Mouse (Mus musculus): Measurements from ENCODE around the gene Havcr1. TPM values are rescaled to one million over a fixed set of nuclear protein-coding genes. Genes with fewer than 3 reads are reported as not detected.
"Not testable (repeated sequence)": the region's sequence is repeated elsewhere in the genome, so short reads cannot be mapped to it uniquely, and the experiment has no call there.

Gene Havcr1
- polyA plus RNA-seq (2015; fragmentation: Nextera tagmentation; extraction: Ambion mirVana), result 0.09 TPM in 1 of 2 replicates, not detected in the other

- H3K27me3 ChIP-seq; H3K4me3 ChIP-seq (replicated peaks); H3K27ac ChIP-seq (replicated peaks); H3K4me2 ChIP-seq; ATAC-seq (ENCODE audit: insufficient read depth); H3K9me3 ChIP-seq (replicated peaks); H3K36me3 ChIP-seq (replicated peaks); H3K4me1 ChIP-seq (replicated peaks); H3K9ac ChIP-seq: not testable (repeated sequence)
- 66% methylated on average over 1 of the region's 1 CpGs for WGBS (ENCODE audit: insufficient replicate concordance)
Measured at GRCm38 (mm10) chr11:46735076-46735475, at the start of gene Havcr1. Gene Havcr1 (plus strand): TSS chr11:46735080.

- Histone ChIP-seq H3K4me2 (no peak overlapping the region), H3K36me3 (replicated peaks) (no peaks in the 10 kb centered on the region), H3K27ac (replicated peaks) (no peak overlapping the region), H3K9ac (no peak overlapping the region), H3K27me3 (no peaks in the 10 kb centered on the region), H3K4me1 (replicated peaks) (no peaks in the 10 kb centered on the region), H3K4me3 (replicated peaks) (no peak overlapping the region), H3K9me3 (replicated peaks) (no peaks in the 10 kb centered on the region)
- WGBS (ENCODE audit: insufficient replicate concordance), result 48% methylated on average over 2 of the region's 2 CpGs
- no peak for ATAC-seq (ENCODE audit: insufficient read depth)
Measured at GRCm38 (mm10) chr11:46690136-46690535, 44.7 kb upstream of the Havcr1 start.

DNA sequence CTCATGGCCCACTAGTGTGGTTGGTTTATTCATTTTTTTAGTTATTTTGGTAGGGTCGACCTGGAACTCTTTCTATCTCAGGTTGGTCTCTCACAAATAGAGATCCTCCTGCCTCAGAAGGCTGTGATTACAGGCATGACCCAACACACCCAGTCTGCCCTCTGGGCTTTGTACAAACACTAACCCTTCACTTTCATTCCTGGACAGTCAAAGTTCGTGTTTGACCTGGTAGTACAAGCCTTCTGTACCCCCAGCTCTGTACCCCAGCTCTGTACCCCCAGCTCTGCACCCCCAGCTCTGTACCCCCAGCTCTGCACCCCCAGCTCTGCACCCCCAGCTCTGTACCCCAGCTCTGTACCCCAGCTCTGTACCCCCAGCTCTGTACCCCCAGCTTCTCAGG lies 39.0 kb upstream of the Havcr1 start:
- peak; percentile 43; the same call in 1 of the 2 replicates for ATAC-seq (ENCODE audit: insufficient read depth)

DNA sequence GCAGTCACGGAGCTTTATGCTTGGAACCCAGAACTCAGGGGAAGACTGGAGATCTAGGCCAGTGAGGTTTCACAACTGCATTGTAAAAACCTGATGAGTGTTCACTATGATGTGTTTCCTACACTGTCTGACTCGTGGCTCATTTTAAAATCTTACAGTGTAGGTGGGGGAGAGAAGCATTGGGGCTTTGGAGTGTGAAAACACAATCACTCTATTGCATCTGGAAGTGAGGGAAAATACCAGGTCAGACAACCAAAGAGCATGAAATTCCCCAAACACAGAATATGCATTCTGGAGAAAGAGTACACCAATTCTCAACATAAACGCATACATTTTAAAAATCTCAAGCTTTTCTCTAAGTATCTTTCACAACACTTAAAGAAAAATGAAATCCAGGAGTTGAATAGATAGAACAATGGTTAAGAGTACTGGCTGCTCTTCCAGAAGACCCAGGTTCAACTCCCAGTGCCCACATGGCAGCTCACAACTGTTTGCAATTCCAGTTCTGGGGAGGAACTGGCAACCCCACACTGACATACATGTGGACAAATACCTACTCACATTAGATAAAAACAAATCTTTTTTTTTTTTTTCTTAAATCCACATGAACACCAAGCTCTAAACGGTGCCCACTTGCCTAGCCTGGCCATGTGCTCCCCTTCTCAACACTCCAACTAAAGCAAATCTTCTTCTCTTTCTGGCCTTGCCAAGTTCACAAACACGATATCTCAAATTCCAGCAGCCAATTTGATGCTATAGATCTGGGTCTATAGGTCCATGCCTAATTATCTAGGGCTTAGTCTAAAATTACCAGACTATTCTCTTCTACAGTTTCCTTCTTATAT lies 37.2 kb upstream of the Havcr1 start:
- no peaks in the 10 kb centered on the region for H3K9me3 ChIP-seq (replicated peaks)
- peak overlapping the region; percentile 25 for H3K4me2 ChIP-seq
- no peak overlapping the region for H3K27ac ChIP-seq (replicated peaks)

More for the DNA sequence above, 39.0 kb upstream of the Havcr1 start:
- not testable (repeated sequence) for H3K4me1 ChIP-seq (replicated peaks); H3K9me3 ChIP-seq (replicated peaks); H3K36me3 ChIP-seq (replicated peaks); H3K27me3 ChIP-seq; H3K9ac ChIP-seq; H3K4me3 ChIP-seq (replicated peaks); H3K4me2 ChIP-seq
- 0 out of 2 replicates have a peak overlapping the region, but pooled peaks have one; percentile 24 for H3K27ac ChIP-seq (replicated peaks)
- WGBS (ENCODE audit: insufficient replicate concordance), result 21% methylated on average over 2 of the region's 2 CpGs

GRCm38 (mm10) chr11:46698278-46698655 lies 36.6 kb upstream of the Havcr1 start:
- no peak for ATAC-seq (ENCODE audit: insufficient read depth)
- Histone ChIP-seq H3K4me2 (peak overlapping the region; percentile 32; the same call in 1 of the 2 replicates), H3K4me1 (replicated peaks) (no peaks in the 10 kb centered on the region), H3K9me3 (replicated peaks) (no peaks in the 10 kb centered on the region), H3K4me3 (replicated peaks) (no peak overlapping the region), H3K27ac (replicated peaks) (0 out of 2 replicates have a peak overlapping the region, but pooled peaks have one; percentile 29), H3K9ac (no peak overlapping the region), H3K27me3 (no peaks in the 10 kb centered on the region), H3K36me3 (replicated peaks) (no peaks in the 10 kb centered on the region)
- 54% methylated on average over 6 of the region's 6 CpGs for WGBS (ENCODE audit: insufficient replicate concordance)

More for the DNA sequence above, 37.2 kb upstream of the Havcr1 start:
- H3K4me3 ChIP-seq (replicated peaks), result no peak overlapping the region
- no peak for ATAC-seq (ENCODE audit: insufficient read depth)
- H3K36me3 ChIP-seq (replicated peaks), result no peaks in the 10 kb centered on the region
- WGBS (ENCODE audit: insufficient replicate concordance), result 54% methylated on average over 5 of the region's 5 CpGs
- H3K9ac ChIP-seq, result no peak overlapping the region
- no peaks in the 10 kb centered on the region for H3K4me1 ChIP-seq (replicated peaks)
- no peaks in the 10 kb centered on the region for H3K27me3 ChIP-seq

- 0 out of 2 replicates have a peak overlapping the region, but pooled peaks have one; percentile 32 for H3K4me2 ChIP-seq
- WGBS (ENCODE audit: insufficient replicate concordance), result 51% methylated on average over 5 of the region's 5 CpGs
- 0 out of 2 replicates have a peak overlapping the region, but pooled peaks have one; percentile 8 for H3K27ac ChIP-seq (replicated peaks)
- H3K9me3 ChIP-seq (replicated peaks), result no peaks in the 10 kb centered on the region
- no peak overlapping the region for H3K9ac ChIP-seq
- ATAC-seq (ENCODE audit: insufficient read depth), result no peak; the same call in 1 of the 2 replicates
- H3K27me3 ChIP-seq, result no peaks in the 10 kb centered on the region
- no peaks in the 10 kb centered on the region for H3K4me1 ChIP-seq (replicated peaks)
- H3K36me3 ChIP-seq (replicated peaks), result no peaks in the 10 kb centered on the region
- no peak overlapping the region for H3K4me3 ChIP-seq (replicated peaks)
Measured at GRCm38 (mm10) chr11:46698830-46699229, 36.0 kb upstream of the Havcr1 start.

- Histone ChIP-seq H3K4me2 (peak within 1 kb of the TSS; percentile 23), H3K27ac (replicated peaks) (peak within 1 kb of the TSS; percentile 55; the same call in 1 of the 2 replicates), H3K4me3 (replicated peaks) (peak within 1 kb of the TSS; percentile 15; the same call in 1 of the 2 replicates), H3K4me1 (replicated peaks) (no peaks in the 10 kb centered on the region), H3K36me3 (replicated peaks) (no peaks in the 10 kb centered on the region), H3K27me3 (no peaks in the 10 kb centered on the region), H3K9ac (no peak within 1 kb of the TSS), H3K9me3 (replicated peaks) (no peaks in the 10 kb centered on the region)
- 45% methylated on average over 6 of the region's 6 CpGs for WGBS (ENCODE audit: insufficient replicate concordance)
- ATAC-seq (ENCODE audit: insufficient read depth), result peak; percentile 52
Measured at GRCm38 (mm10) chr11:46706664-46707356, 28.1 kb upstream of the Havcr1 start, which contains the start of gene Timd2. Gene Timd2 (minus strand): TSS chr11:46707061.

DNA sequence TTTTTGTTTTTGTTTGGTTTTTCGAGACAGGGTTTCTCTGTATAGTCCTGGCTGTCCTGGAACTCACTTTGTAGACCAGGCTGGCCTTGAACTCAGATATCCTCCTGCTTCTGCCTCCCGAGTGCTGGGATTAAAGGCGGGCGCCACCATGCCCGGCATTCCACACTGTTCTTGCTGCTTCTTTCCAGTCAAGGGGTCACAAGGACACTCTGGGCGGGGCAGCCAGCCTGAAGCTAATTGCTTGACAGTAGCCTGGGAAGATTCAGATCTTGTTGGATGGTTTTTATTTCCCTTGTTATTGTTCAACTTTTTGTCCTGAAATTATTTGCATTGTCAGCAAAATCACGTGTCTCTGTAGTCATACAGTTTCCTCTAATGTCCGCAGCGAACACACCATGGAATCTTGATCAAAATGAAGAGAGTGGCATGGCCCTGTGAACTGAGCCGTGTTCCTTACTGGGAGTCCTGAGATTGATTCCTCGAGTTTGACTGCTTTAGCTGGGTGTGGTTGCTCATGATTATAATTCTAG lies 3.3 kb upstream of the Havcr1 start:
- no peak overlapping the region for H3K27ac ChIP-seq (replicated peaks)
- no peak for ATAC-seq (ENCODE audit: insufficient read depth)
- H3K4me3 ChIP-seq (replicated peaks), result no peak overlapping the region
- no peak overlapping the region for H3K4me2 ChIP-seq
- no peaks in the 10 kb centered on the region for H3K36me3 ChIP-seq (replicated peaks)
- no peaks in the 10 kb centered on the region for H3K4me1 ChIP-seq (replicated peaks)
- H3K9me3 ChIP-seq (replicated peaks), result no peaks in the 10 kb centered on the region
- H3K27me3 ChIP-seq, result no peaks in the 10 kb centered on the region
- no peak overlapping the region for H3K9ac ChIP-seq
- 59% methylated on average over 11 of the region's 11 CpGs for WGBS (ENCODE audit: insufficient replicate concordance)

- Histone ChIP-seq H3K27me3 (no peaks in the 10 kb centered on the region), H3K4me3 (replicated peaks) (no peak overlapping the region), H3K36me3 (replicated peaks) (no peaks in the 10 kb centered on the region), H3K4me1 (replicated peaks) (no peaks in the 10 kb centered on the region), H3K9ac (no peak overlapping the region), H3K9me3 (replicated peaks) (no peaks in the 10 kb centered on the region), H3K4me2 (no peak overlapping the region), H3K27ac (replicated peaks) (no peak overlapping the region)
- 42% methylated on average over 6 of the region's 6 CpGs for WGBS (ENCODE audit: insufficient replicate concordance)
- no peak for ATAC-seq (ENCODE audit: insufficient read depth)
Measured at GRCm38 (mm10) chr11:46733242-46733789, 1.6 kb upstream of the Havcr1 start.

DNA sequence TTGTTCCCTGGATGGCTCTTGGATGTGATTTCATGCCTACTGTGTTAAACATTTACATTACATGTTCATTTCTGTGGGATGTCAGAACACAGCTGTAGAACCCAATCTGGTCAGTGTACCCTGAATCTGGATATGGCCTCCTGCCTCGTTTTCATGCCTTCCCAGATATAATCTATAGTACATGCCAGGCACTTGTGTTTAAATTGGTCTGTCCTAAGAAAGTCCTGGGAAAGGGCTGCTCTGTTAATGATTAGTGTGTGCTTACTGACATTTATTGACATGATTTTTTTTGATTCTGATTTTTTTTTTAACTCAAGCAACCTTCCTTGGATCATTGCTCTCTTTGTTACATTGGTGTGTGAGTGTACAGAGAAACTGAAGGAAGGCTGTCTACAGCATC lies 263 bp upstream of the Havcr1 start:
- Histone ChIP-seq H3K4me2 (no peak overlapping the region), H3K4me3 (replicated peaks) (no peak overlapping the region)
- WGBS (ENCODE audit: insufficient replicate concordance), result 19% methylated on average over 1 of the region's 1 CpGs

DNA sequence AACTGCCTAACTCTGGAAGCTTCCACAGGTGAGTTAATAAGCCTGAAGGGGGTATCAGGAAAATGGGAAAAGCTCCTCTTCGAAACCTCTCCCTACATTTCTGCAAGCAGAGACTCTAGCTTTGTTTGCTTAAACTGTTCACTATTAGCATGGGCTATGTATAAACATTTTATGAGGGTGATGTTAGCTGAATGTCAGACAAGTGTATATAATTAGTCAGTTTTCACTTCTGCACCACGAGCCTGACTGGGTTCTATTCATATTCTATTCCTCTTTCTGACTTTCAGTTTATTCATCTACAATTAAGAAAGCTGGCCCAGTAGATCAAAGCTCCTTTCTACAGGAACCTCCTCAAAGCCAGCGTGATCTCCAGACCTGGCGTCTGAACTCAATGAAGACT lies 4.6 kb downstream of the Havcr1 start:
- Histone ChIP-seq H3K4me1 (replicated peaks) (no peaks in the 10 kb centered on the region), H3K27me3 (no peaks in the 10 kb centered on the region), H3K27ac (replicated peaks) (no peak overlapping the region), H3K36me3 (replicated peaks) (no peaks in the 10 kb centered on the region), H3K9ac (no peak overlapping the region), H3K9me3 (replicated peaks) (no peaks in the 10 kb centered on the region), H3K4me3 (replicated peaks) (no peak overlapping the region), H3K4me2 (no peak overlapping the region)
- WGBS (ENCODE audit: insufficient replicate concordance), result 59% methylated on average over 4 of the region's 4 CpGs
- ATAC-seq (ENCODE audit: insufficient read depth), result no peak

More for the DNA sequence above, 263 bp upstream of the Havcr1 start:
- ATAC-seq (ENCODE audit: insufficient read depth), result no peak
- no peaks in the 10 kb centered on the region for H3K36me3 ChIP-seq (replicated peaks)
- H3K27me3 ChIP-seq, result no peaks in the 10 kb centered on the region
- no peaks in the 10 kb centered on the region for H3K4me1 ChIP-seq (replicated peaks)
- H3K27ac ChIP-seq (replicated peaks), result no peak overlapping the region
- H3K9me3 ChIP-seq (replicated peaks), result no peaks in the 10 kb centered on the region
- H3K9ac ChIP-seq, result no peak overlapping the region
